Mouse (Mus musculus) embryonic fibroblast, embryonic 13.5 days (primary cell): ENCODE measurements around the gene Ccl22.

Experiments used
- CTCF ChIP-seq: IDR thresholded peaks from 2 replicates; pipeline ENCODE4 v1.5.1; 2011; ENCODE audit warnings: mild to moderate bottlenecking, control low read depth, low read length, moderate library complexity, borderline replicate concordance; ENCODE audit not compliant: insufficient read depth
- POLR2A ChIP-seq: IDR thresholded peaks from 2 replicates; pipeline ENCODE4 v1.6.1; 2011; ENCODE audit warnings: low read depth, mild to moderate bottlenecking, control low read depth, low read length, moderate library complexity

DNA sequence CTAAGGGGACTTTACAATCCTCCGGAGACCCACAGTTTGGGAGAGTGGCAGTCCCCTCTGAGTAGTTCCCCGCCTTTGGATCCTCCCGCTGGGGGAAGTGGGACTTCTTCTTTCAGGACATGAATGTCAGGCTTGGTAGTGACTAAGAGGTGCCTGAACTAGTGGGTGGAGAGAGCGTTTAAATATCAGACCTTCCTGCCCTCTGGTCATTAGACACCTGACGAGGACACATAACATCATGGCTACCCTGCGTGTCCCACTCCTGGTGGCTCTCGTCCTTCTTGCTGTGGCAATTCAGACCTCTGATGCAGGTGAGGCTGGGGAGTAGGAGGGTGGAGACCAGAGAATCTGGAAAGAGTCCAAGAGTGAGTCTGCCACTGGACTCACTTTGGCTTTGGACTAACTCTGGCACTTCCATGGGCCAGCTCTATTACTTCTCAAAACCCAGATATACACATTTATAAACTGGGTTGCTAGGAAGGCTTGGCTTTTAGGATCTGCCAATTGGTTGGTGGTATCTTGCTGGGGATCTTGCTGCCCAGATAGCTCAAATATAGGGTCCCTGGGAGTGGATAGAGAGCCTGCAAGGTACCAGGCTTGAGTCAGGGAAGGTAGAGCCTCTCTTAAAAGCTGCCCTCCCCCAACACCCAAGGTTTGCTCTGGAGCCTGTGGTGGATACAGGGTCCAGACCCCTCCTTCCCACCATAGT, at the start of gene Ccl22:
- TF ChIP-seq CTCF (no peak), POLR2A (no peak)
